Comparison of ENCODE assay signal across 8 mouse cellular contexts in genomic region chr12:27060899-27061762, GRCm38 (mm10).
A peak's percentile ranks its signal among the peaks of the same experiment; 100 is the strongest.
DNase-seq lines count a peak whose midpoint lies in the region; ATAC-seq lines count a peak whose summit lies in the region.

No protein-coding gene starts in this region.

- H3K9me3 ChIP-seq in kidney, embryonic 16.5 days (ENCODE audit: low read length), result no peaks in the 10 kb centered on the region
- no peaks in the 10 kb centered on the region for H3K9me3 ChIP-seq in embryonic facial prominence, embryonic 13.5 days
- H3K9me3 ChIP-seq in hindbrain, embryonic 12.5 days (replicated peaks), result no peaks in the 10 kb centered on the region
- no peaks in the 10 kb centered on the region for H3K9me3 ChIP-seq in stomach, embryonic 14.5 days (ENCODE audit: control insufficient read depth, low read depth, low read length)

- no peak overlapping the region for H3K9ac ChIP-seq in kidney, embryonic 16.5 days (replicated peaks; ENCODE audit: low read length)
- H3K9ac ChIP-seq in embryonic facial prominence, embryonic 13.5 days, result peak overlapping the region; percentile 49; the same call in 1 of the 2 replicates
- H3K9ac ChIP-seq in hindbrain, embryonic 12.5 days, result peak overlapping the region; percentile 63
- no peak overlapping the region for H3K9ac ChIP-seq in stomach, embryonic 14.5 days (replicated peaks; ENCODE audit: low read depth, low read length)

- WGBS in kidney, embryonic 16.5 days, result 16% methylated on average over 17 of the region's 17 CpGs
- WGBS in embryonic facial prominence, embryonic 13.5 days, result 6% methylated on average over 17 of the region's 17 CpGs
- WGBS in hindbrain, embryonic 12.5 days, result 3% methylated on average over 17 of the region's 17 CpGs
- WGBS in stomach, embryonic 14.5 days, result 18% methylated on average over 17 of the region's 17 CpGs

- peak; percentile 20; the same call in 1 of the 2 replicates for ATAC-seq in kidney, embryonic 16.5 days (ENCODE audit: low FRiP score, low TSS enrichment)
- ATAC-seq in embryonic facial prominence, embryonic 13.5 days (ENCODE audit: insufficient number of reproducible peaks, insufficient read depth, low FRiP score, low TSS enrichment, low read depth), result peak; percentile 71
- peak; percentile 58 for ATAC-seq in hindbrain, embryonic 12.5 days (ENCODE audit: low FRiP score)
- no peak for ATAC-seq in stomach, embryonic 14.5 days (ENCODE audit: insufficient number of reproducible peaks, insufficient read depth, low FRiP score, low read depth)
- ATAC-seq in erythroblast, adult 5-6 weeks (replicated peaks; ENCODE audit: low FRiP score, poor library complexity, severe bottlenecking), result no peak

- no peaks in the 10 kb centered on the region for H3K36me3 ChIP-seq in kidney, embryonic 16.5 days (ENCODE audit: insufficient read depth, low read length)
- no peaks in the 10 kb centered on the region for H3K36me3 ChIP-seq in embryonic facial prominence, embryonic 13.5 days
- no peaks in the 10 kb centered on the region for H3K36me3 ChIP-seq in hindbrain, embryonic 12.5 days
- H3K36me3 ChIP-seq in stomach, embryonic 14.5 days (ENCODE audit: control insufficient read depth, insufficient read depth, low read length), result no peaks in the 10 kb centered on the region

- no peak overlapping the region for H3K27ac ChIP-seq in kidney, embryonic 16.5 days (ENCODE audit: low read length)
- H3K27ac ChIP-seq in embryonic facial prominence, embryonic 13.5 days, result peak overlapping the region; percentile 85
- H3K27ac ChIP-seq in hindbrain, embryonic 12.5 days, result peak overlapping the region; percentile 97
- H3K27ac ChIP-seq in stomach, embryonic 14.5 days (ENCODE audit: low read length), result no peak overlapping the region

- DNase-seq in kidney, postnatal 25 days, result no peak
- peak; percentile 26 for DNase-seq in liver
- DNase-seq in spleen, postnatal 10 days (ENCODE audit: low spot score in 2 of 2), result no peak

- peak overlapping the region; percentile 43 for H3K4me3 ChIP-seq in kidney, embryonic 16.5 days (ENCODE audit: low read length)
- H3K4me3 ChIP-seq in embryonic facial prominence, embryonic 13.5 days, result peak overlapping the region; percentile 33
- peak overlapping the region; percentile 23; the same call in 1 of the 2 replicates for H3K4me3 ChIP-seq in hindbrain, embryonic 12.5 days
- peak overlapping the region; percentile 22; the same call in 1 of the 2 replicates for H3K4me3 ChIP-seq in stomach, embryonic 14.5 days (ENCODE audit: low read depth, low read length)

- no peaks in the 10 kb centered on the region for H3K27me3 ChIP-seq in kidney, embryonic 16.5 days (ENCODE audit: insufficient read depth, low read length)
- no peaks in the 10 kb centered on the region for H3K27me3 ChIP-seq in embryonic facial prominence, embryonic 13.5 days
- no peaks in the 10 kb centered on the region for H3K27me3 ChIP-seq in hindbrain, embryonic 12.5 days
- H3K27me3 ChIP-seq in stomach, embryonic 14.5 days (ENCODE audit: control insufficient read depth, insufficient read depth, low read length), result no peaks in the 10 kb centered on the region

- peaks cover 29% of the 10 kb centered on the region for H3K4me1 ChIP-seq in kidney, embryonic 16.5 days (ENCODE audit: insufficient read depth, low read length)
- H3K4me1 ChIP-seq in embryonic facial prominence, embryonic 13.5 days, result peaks cover 42% of the 10 kb centered on the region
- peaks cover 50% of the 10 kb centered on the region for H3K4me1 ChIP-seq in hindbrain, embryonic 12.5 days
- H3K4me1 ChIP-seq in stomach, embryonic 14.5 days (ENCODE audit: control insufficient read depth, insufficient read depth, low read length), result peaks cover 15% of the 10 kb centered on the region

- peak overlapping the region; percentile 66 for H3K4me2 ChIP-seq in kidney, embryonic 16.5 days (replicated peaks; ENCODE audit: low read depth, low read length)
- peak overlapping the region; percentile 58 for H3K4me2 ChIP-seq in embryonic facial prominence, embryonic 13.5 days
- peak overlapping the region; percentile 50 for H3K4me2 ChIP-seq in hindbrain, embryonic 12.5 days (replicated peaks)
- peak overlapping the region; percentile 53 for H3K4me2 ChIP-seq in stomach, embryonic 14.5 days (replicated peaks; ENCODE audit: low read depth, low read length)

Comparison
In these comparisons a context has a peak if more than half of its experiments do, and no peak if none do; other contexts are left out.
1. ATAC-seq: peak in kidney, embryonic 16.5 days (single experiment), embryonic facial prominence, embryonic 13.5 days (single experiment) and hindbrain, embryonic 12.5 days (single experiment); none in stomach, embryonic 14.5 days (single experiment) and erythroblast, adult 5-6 weeks (single experiment).
2. H3K27ac ChIP-seq: peak in embryonic facial prominence, embryonic 13.5 days (single experiment) and hindbrain, embryonic 12.5 days (single experiment); none in kidney, embryonic 16.5 days (single experiment) and stomach, embryonic 14.5 days (single experiment).
3. H3K9ac ChIP-seq: peak in embryonic facial prominence, embryonic 13.5 days (single experiment) and hindbrain, embryonic 12.5 days (single experiment); none in kidney, embryonic 16.5 days (single experiment) and stomach, embryonic 14.5 days (single experiment).
4. Peak in every context shown above with its lines, with median percentiles within 50 percentile points of each other: H3K4me2 ChIP-seq and H3K4me3 ChIP-seq.